Mouse (Mus musculus) ES-Bruce4 (cell line): Measurements from ENCODE around the gene Cfb.

ENCODE experiments used
- CTCF ChIP-seq: IDR thresholded peaks from one replicate; pipeline ENCODE4 v1.8.1; 2011; ENCODE audit warnings: low read depth, low read length
- EP300 ChIP-seq: IDR thresholded peaks from 2 replicates; pipeline ENCODE4 v1.6.1; 2011; ENCODE audit warnings: low read depth, low read length; ENCODE audit not compliant: insufficient read depth

GRCm38 (mm10) chr17:34898160-34898586 lies 35.9 kb upstream of the Cfb start, which contains the start of the genes C2 and Ehmt2:
- TF ChIP-seq CTCF (no peak), EP300 (no peak)
